Mouse (Mus musculus): Measurements from ENCODE around the gene Vmn1r52.

- TF ChIP-seq CTCF (IDR thresholded peaks at IDR 0.05; ENCODE audit: low read depth, low read length), result no peak
- no peak for TF ChIP-seq GATA1 (IDR thresholded peaks at IDR 0.05; ENCODE audit: borderline replicate concordance, low read length)
Observed at GRCm38 (mm10) chr6:90224338-90224737, 49.7 kb downstream of the Vmn1r52 start, which contains the start of gene Vmn1r53.
